Mouse (Mus musculus) intestine, embryonic 16.5 days (tissue): ENCODE results near the gene Cacna1c. TPM values are rescaled to one million over a fixed set of nuclear protein-coding genes. Genes with fewer than 3 reads are reported as not detected.
A peak's percentile ranks its signal among the peaks of the same experiment; 100 is the strongest.
"Not testable (repeated sequence)": the region's sequence is repeated elsewhere in the genome, so short reads cannot be mapped to it uniquely, and the experiment has no call there.

Source experiments
- ATAC-seq: fragments of 200-750 bp; cut with Nextera tagmentation; 2 replicates; pipeline ENCODE4 v1.8.0; 2017; ENCODE audit warnings: moderate TSS enrichment, moderate library complexity
- H3K27ac ChIP-seq: fragments of 300-500 bp; sonication (generic); 2 replicates; pipeline ENCODE4 v1.5.1; 2014; ENCODE audit warnings: mild to moderate bottlenecking, low read length
- H3K27me3 ChIP-seq: fragments of 300-500 bp; sonication (generic); replicated peaks from 2 replicates; pipeline ENCODE4 v1.6.1; 2014; ENCODE audit warnings: low read length, control low read depth, mixed read lengths; ENCODE audit not compliant: control insufficient read depth, insufficient read depth
- H3K36me3 ChIP-seq: fragments of 300-500 bp; sonication (generic); 2 replicates; pipeline ENCODE4 v1.6.1; 2014; ENCODE audit warnings: low read length, control low read depth; ENCODE audit not compliant: control insufficient read depth, insufficient read depth
- H3K4me1 ChIP-seq: fragments of 300-500 bp; sonication (generic); 2 replicates; pipeline ENCODE4 v1.6.1; 2014; ENCODE audit warnings: low read length, control low read depth, mixed read lengths; ENCODE audit not compliant: control insufficient read depth, insufficient read depth
- H3K4me2 ChIP-seq: fragments of 300-500 bp; sonication (generic); 2 replicates; pipeline ENCODE4 v1.6.1; 2014; ENCODE audit warnings: low read depth, low read length, control low read depth
- H3K4me3 ChIP-seq: fragments of 300-500 bp; sonication (generic); 2 replicates; pipeline ENCODE4 v1.5.1; 2014; ENCODE audit warnings: mild to moderate bottlenecking, low read length
- H3K9ac ChIP-seq: fragments of 300-500 bp; sonication (generic); 2 replicates; pipeline ENCODE4 v1.6.1; 2014; ENCODE audit warnings: low read depth, low read length
- H3K9me3 ChIP-seq: fragments of 300-500 bp; sonication (generic); 2 replicates; pipeline ENCODE4 v1.6.1; 2016; ENCODE audit warnings: low read length, control low read depth; ENCODE audit not compliant: control insufficient read depth
- WGBS: fragments of 180-500 bp; shearing (Covaris S2); extraction: QIAGEN DNeasy Blood & Tissue Kit; methylation state at CpG from one replicate; pipeline ENCODE4 v1.1.7; 2014; 5-methylcytosine and 5-hydroxymethylcytosine counted together
- polyA plus RNA-seq: library from polyadenylated mRNA; unstranded; fragments of >200 nt; fragmentation: Nextera tagmentation; extraction: Ambion mirVana; gene quantifications from 2 replicates; pipeline ENCODE4 v1.2.1, GENCODE M21; 2015

Cacna1c gene
- polyA plus RNA-seq, 1 experiment from 2014 or later: 1.8 TPM

DNA sequence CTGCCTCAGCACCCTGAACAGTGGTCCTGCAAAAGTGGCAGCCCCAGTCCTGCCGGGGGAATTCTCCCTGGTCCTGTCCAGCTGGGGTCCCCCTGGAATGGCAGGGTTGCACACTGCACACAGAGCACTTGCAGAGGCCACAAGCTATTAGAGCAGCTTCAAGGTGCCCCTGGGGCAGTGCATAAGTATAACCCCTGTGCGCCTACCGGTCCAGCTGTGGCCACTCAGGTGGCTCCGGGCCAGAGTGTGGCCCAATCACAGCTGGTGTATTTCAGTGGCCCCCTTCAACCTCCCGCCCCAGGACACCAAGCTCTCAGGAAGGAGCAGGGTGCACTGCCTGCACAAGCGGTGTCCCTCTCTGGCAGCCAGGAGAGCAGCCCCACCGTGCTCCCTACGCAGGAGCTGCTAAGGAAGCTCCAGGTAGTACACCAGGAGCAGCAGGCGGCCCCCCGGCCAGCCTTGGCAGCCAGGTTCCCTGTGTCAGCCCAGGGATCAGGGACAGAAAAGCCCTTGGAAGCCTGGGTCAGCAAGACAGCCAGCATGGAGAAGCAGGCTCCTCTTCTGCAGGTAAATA, 18.9 kb upstream of the Cacna1c start:
- H3K36me3 ChIP-seq: peaks cover 6% of the 10 kb centered on the region
- H3K9me3 ChIP-seq: no peaks in the 10 kb centered on the region
- H3K27ac ChIP-seq: no peak overlapping the region
- no peaks in the 10 kb centered on the region for H3K4me1 ChIP-seq
- no peak overlapping the region for H3K4me2 ChIP-seq
- no peak for ATAC-seq
- no peak overlapping the region for H3K9ac ChIP-seq
- 84% methylated on average over 10 of the region's 10 CpGs for WGBS
- no peaks in the 10 kb centered on the region for H3K27me3 ChIP-seq
- no peak overlapping the region for H3K4me3 ChIP-seq

DNA sequence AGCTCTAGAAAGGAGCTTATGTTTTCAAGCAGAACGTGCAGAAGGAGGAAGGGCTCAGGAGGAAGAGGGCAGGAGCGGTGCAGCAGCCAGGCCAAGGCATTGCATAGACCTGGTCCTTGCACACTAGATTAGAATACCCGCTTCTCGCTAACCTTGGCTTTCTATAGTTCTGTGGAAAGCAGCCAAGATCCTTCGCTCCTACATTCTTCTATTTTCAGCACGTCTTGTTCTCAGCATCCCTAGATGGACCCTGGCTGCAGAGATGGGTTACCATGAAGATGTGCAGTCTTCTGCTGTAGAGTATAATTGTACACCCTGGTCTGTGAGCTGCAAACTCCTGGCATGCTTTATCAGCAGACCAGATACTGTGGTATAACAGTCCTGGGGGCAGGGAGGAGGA, 18.0 kb upstream of the Cacna1c start:
- Histone ChIP-seq H3K4me3 (no peak overlapping the region), H3K9me3 (no peaks in the 10 kb centered on the region), H3K4me2 (no peak overlapping the region), H3K27ac (no peak overlapping the region; the same call in 1 of the 2 replicates), H3K36me3 (peaks cover 6% of the 10 kb centered on the region), H3K4me1 (no peaks in the 10 kb centered on the region), H3K27me3 (no peaks in the 10 kb centered on the region), H3K9ac (no peak overlapping the region)
- ATAC-seq: no peak
- WGBS: 68% methylated on average over 6 of the region's 6 CpGs

DNA sequence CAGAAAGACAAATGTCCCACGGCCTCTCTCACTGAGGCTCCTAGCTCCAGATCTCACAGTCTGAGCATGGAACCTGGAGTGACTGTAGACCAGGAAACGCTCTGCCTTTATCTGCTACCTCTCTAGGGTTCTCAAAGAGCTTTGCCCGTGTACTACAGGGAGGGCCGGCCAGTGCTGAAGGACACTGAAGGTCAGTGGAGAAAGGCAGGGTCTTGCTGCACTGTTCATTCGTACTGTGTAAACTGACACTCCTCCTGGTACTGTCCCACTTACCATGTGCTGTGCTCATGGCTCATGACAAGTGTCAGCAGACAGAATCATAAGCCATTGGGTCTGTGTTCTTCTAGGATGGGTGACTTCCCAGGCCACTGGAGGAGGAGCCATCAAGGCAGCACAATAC, 17.2 kb upstream of the Cacna1c start:
- Histone ChIP-seq H3K27me3 (no peaks in the 10 kb centered on the region), H3K9ac (no peak overlapping the region), H3K4me3 (no peak overlapping the region), H3K36me3 (peaks cover 6% of the 10 kb centered on the region), H3K9me3 (no peaks in the 10 kb centered on the region), H3K27ac (no peak overlapping the region), H3K4me1 (no peaks in the 10 kb centered on the region), H3K4me2 (no peak overlapping the region)
- no peak for ATAC-seq
- WGBS: 88% methylated on average over 5 of the region's 5 CpGs

DNA sequence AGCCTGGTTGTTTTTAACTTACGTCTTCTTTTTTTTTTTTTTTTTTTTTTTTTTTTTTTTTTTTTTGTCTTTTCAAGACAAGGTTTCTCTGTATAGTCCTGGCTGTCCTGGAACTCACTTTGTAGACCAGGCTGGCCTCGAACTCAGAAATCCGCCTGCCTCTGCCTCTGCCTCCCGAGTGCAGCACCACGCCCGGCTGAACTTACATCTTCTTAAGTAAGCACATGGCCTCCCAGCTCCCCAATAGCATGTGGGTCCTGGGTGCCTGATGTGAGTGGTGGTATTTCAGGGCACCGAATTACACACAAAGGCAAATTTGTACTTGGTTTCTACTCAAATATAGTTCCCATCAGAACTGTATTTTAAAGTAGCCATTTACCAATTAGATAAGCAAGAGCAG, 9.8 kb upstream of the Cacna1c start:
- 90% methylated on average over 7 of the region's 7 CpGs for WGBS

DNA sequence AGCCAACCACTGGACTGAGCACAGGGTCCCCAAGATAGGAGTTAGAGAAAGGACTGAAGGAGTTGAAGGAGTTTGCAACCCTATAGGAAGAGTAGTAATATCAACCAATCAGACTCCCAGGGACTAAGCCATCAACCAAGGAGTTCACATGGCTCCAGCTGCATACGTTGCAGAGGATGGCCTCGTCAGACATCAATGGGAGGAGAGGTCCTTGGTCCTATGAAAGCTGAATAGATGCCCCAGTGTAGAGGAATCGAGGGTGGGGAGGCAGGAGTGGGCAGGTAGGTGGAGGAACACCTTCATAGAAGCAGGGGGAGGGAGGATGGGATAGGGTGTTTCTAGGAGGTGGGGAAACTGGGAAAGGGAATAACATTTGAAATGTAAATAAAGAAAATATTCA, 8.7 kb upstream of the Cacna1c start:
- Histone ChIP-seq H3K27ac (no peak overlapping the region), H3K9me3 (no peaks in the 10 kb centered on the region), H3K9ac (no peak overlapping the region), H3K4me3 (no peak overlapping the region), H3K4me2 (no peak overlapping the region), H3K36me3 (no peaks in the 10 kb centered on the region; the same call in 1 of the 2 replicates), H3K4me1 (0 out of 2 replicates have a peak, but pooled peaks cover 7% of the 10 kb centered on the region), H3K27me3 (no peaks in the 10 kb centered on the region)
- no peak for ATAC-seq
- WGBS: 71% methylated on average over 3 of the region's 3 CpGs

More for the DNA sequence above, 9.8 kb upstream of the Cacna1c start:
- H3K9me3 ChIP-seq, H3K4me2 ChIP-seq, H3K9ac ChIP-seq, H3K27ac ChIP-seq, H3K36me3 ChIP-seq, H3K27me3 ChIP-seq, H3K4me3 ChIP-seq, H3K4me1 ChIP-seq, ATAC-seq: not testable (repeated sequence)

DNA sequence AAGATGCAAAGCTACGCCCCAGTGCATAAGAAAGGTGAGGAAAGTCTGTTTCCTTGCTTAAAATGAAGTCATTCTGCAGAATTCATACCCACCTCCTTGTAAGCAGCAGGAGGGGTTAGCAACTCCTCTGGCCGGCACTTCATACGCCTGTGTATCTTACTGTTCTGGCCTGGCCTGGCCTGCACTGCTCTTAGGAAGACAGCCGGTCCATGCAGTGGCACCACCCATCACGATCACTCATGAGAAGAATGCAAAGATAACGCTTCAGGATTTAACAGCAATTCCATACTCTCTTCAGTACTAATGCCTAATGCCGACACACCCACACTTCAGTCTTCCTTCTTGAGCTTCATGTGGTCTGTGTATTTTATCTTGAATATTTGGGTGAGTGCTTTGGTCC, 8.1 kb upstream of the Cacna1c start:
- Histone ChIP-seq H3K4me3 (no peak overlapping the region), H3K4me1 (0 out of 2 replicates have a peak, but pooled peaks cover 7% of the 10 kb centered on the region), H3K36me3 (no peaks in the 10 kb centered on the region; the same call in 1 of the 2 replicates), H3K9ac (no peak overlapping the region), H3K27me3 (no peaks in the 10 kb centered on the region), H3K4me2 (no peak overlapping the region), H3K9me3 (no peaks in the 10 kb centered on the region), H3K27ac (no peak overlapping the region)
- WGBS: 88% methylated on average over 7 of the region's 7 CpGs
- no peak for ATAC-seq

DNA sequence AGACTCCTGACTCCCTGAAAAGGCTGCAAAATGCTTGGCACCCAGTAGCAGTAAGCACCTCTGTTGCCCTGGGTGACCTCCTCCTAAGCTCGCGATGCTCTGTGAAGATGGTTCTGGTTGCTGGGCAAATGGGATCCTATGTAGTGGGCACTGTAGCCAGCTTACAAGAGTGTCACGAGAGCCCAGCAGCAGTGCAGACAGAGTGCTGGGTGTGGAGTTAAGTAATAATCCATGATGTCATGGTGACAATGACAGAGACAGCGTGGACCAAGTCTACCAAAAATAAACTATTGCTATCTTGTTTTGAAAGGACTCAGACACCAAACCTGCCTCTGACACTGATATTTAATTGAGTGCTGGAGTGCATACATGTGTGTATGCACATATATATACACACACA, 5.4 kb upstream of the Cacna1c start:
- no peaks in the 10 kb centered on the region for H3K27me3 ChIP-seq
- H3K9ac ChIP-seq: no peak overlapping the region
- no peak overlapping the region for H3K4me3 ChIP-seq
- H3K4me1 ChIP-seq: 0 out of 2 replicates have a peak, but pooled peaks cover 7% of the 10 kb centered on the region
- no peaks in the 10 kb centered on the region for H3K9me3 ChIP-seq
- H3K4me2 ChIP-seq: no peak overlapping the region
- WGBS: 93% methylated on average over 4 of the region's 4 CpGs
- ATAC-seq: no peak
- no peak overlapping the region for H3K27ac ChIP-seq
- no peaks in the 10 kb centered on the region; the same call in 1 of the 2 replicates for H3K36me3 ChIP-seq

DNA sequence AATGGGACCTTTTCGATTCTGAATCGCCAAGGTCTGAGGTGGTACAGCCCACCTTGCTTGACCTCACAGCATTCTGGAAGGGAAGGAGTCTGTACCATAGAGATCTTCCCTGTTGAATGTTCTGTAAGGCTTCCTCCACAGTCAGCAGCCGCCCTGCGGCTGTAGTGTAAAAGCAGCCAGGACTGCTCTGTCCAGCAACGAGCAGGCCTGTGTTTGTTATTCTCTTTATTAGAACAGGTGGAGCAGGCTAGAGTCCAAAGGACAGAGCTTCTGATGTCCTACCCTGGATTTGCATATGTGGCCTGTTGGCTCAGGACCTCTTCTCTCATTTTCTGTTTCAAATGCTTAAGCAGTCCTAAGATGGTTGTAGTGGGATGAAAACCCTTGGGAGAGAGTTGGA, 4.1 kb upstream of the Cacna1c start:
- Histone ChIP-seq H3K27ac (0 out of 2 replicates have a peak overlapping the region, but pooled peaks have one; percentile 26), H3K9ac (no peak overlapping the region), H3K4me3 (no peak overlapping the region), H3K9me3 (no peaks in the 10 kb centered on the region), H3K27me3 (no peaks in the 10 kb centered on the region), H3K4me2 (no peak overlapping the region), H3K36me3 (no peaks in the 10 kb centered on the region; the same call in 1 of the 2 replicates), H3K4me1 (peaks cover 10% of the 10 kb centered on the region; the same call in 1 of the 2 replicates)
- peak; percentile 85 for ATAC-seq
- WGBS: 60% methylated on average over 5 of the region's 5 CpGs

DNA sequence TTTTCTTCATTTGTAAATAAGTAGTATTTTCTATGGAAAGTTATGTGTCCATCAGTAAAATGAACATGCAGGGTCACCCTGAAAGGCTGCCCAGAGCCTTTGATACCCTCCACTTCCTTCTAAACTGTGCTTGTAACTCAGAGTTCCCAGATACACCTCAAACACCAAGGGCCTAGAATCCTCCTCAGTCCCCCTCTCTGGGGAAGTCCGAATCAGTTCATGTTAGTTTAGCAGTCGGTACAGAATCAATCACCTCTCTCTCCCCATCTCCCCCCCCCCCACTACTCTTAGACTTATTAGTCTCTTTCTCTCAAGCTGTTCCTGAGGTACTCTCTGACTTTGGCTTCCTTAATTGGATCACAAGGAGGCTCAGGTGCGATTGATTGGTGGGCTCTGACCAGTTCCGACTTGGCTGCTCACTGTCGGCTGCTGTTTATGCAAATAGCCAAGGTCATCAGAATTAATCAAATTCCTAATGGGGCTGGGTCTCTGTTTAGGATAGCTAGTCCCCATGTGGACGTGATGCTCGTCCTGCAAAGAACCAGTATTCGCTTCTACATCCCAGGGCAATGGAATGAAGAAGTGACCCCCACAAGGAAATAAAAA, 3.2 kb upstream of the Cacna1c start:
- Histone ChIP-seq H3K4me2 (no peak overlapping the region), H3K4me1 (peaks cover 10% of the 10 kb centered on the region; the same call in 1 of the 2 replicates), H3K9me3 (no peaks in the 10 kb centered on the region), H3K27me3 (no peaks in the 10 kb centered on the region), H3K36me3 (no peaks in the 10 kb centered on the region; the same call in 1 of the 2 replicates), H3K27ac (no peak overlapping the region), H3K9ac (no peak overlapping the region), H3K4me3 (no peak overlapping the region)
- ATAC-seq: no peak
- 48% methylated on average over 8 of the region's 8 CpGs for WGBS
